Mouse (Mus musculus) frontal cortex, postnatal 36 days (tissue): ENCODE results near the gene Apol7a.

Experiments used
- DNase-seq, 2 experiments: peaks; one replicate each; pipeline ENCODE4 v3.0.0; 2022; ENCODE audit warnings: low spot score in 2 of 2

Gene Apol7a

GRCm38 (mm10) chr15:77344127-77345125, 54.5 kb downstream of the Apol7a start:
- DNase-seq = no peak

- peak in 1 of 2 experiments; percentile 64 for DNase-seq
Observed at GRCm38 (mm10) chr15:77343527-77344091, 55.3 kb downstream of the Apol7a start.

GRCm38 (mm10) chr15:77342962-77343526, 55.9 kb downstream of the Apol7a start:
- no peak for DNase-seq

- no peak for DNase-seq
Observed at GRCm38 (mm10) chr15:77342005-77342404, 56.9 kb downstream of the Apol7a start.

- no peak for DNase-seq
Observed at GRCm38 (mm10) chr15:77340581-77340980, 58.3 kb downstream of the Apol7a start.

GRCm38 (mm10) chr15:77338924-77339429, 59.9 kb downstream of the Apol7a start:
- DNase-seq = no peak

GRCm38 (mm10) chr15:77338451-77338850, 60.5 kb downstream of the Apol7a start:
- DNase-seq = no peak
